Mouse (Mus musculus): ENCODE measurements around the gene Cyct.

The Cyct gene

DNA sequence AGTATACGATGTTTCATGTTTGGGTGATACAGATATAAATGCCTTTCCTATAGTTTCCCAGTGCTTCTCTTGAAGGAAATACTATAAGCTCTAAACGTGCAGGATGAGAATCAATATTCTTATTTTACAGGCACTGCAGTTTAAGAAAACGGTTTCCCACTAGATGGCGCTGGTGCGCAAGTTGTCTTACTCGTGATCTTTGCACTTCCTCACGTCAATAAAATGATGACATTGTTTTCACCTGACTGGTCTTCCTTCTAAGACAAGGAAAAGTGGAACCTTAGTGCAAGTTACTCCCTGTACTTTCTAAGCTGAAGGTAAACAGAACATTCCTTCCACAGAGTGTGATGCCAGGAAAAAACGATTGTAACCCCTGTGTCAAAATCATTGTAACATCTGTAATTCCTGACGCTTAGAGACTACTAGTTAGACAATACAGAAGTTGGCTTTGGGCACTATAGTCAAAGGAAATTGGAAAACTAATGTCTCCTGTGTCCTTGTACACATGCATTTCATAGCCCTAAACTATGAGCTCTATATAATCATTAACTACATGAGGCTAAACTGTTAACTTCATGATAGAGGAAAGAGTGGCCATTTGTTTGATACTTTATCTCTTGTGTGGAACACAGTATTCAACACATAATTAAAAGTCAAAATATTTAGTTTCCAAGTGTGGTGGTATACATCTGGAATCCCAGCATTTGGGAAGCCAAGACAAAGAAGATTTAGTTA is 7.1 kb upstream of the Cyct start:
- ChIA-PET POLR2A (interaction anchor here in 3 of 4 experiments (0.8 to 1.5 kb wide), 6 partner anchors 9 to 295 kb away, joined by 3 to 5 read pairs (median 3); no protein-coding TSS in a partner anchor), CTCF (interaction anchor here (0.6 to 5.3 kb wide), 22 partner anchors 15 to 709 kb away, joined by 3 to 54 read pairs (median 4); partner anchors contain the start of genes Pjvk (in 2 of the 4) and Prkra (in 2 of the 4))

DNA sequence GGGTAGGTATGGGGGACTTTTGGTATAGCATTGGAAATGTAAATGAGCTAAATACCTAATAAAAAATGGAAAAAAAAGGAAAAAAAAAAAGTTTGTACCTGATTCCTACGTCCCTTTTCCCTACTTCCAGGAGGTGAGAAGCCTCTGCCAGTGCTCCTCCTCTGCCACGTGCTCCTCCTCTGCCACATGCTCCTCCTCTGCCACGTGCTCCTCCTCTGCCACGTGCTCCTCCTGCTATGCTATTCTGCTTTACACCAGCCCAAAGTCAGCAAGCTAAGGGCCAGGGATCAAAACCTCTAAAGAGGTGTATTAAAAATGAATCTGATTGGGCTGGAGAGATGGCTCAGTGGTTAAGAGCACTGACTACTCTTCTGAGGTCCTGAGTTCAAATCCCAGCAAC is 5.6 kb upstream of the Cyct start:
- POLR2A ChIA-PET, result no interaction called here
- CTCF ChIA-PET, result interaction anchor here in 2 of 4 experiments (0.7 to 5.3 kb wide), 4 partner anchors 251 to 543 kb away, joined by 4 to 54 read pairs (median 19); no protein-coding TSS in a partner anchor

DNA sequence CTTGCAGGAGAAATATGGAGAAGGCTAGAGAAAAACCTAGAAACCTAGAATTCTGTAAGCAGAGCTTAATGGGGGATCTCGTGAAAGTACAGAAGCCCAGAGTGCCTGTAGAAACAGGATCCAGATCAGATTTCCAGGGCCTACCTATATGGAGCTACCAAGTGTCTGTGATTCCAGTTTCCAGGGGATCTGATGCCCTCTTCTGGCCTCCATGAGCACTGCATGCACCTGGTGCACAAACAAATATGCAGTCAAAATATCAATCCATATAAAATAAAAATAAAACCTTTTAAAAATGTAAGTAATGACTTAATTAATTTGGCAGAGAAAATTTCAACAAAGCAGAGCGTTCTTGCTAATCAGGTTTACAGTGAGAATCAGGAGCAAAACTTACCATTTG is 1.9 kb upstream of the Cyct start:
- ChIA-PET CTCF (interaction anchor here (0.5 to 3.9 kb wide), 31 partner anchors 8 to 758 kb away, joined by 3 to 38 read pairs (median 4); partner anchors contain the start of genes Pde11a (in 1 of the 4), Pjvk (in 1 of the 4), Prkra (in 1 of the 4) and Rbm45 (in 1 of the 4)), POLR2A (interaction anchor here in 3 of 4 experiments (0.5 to 2.2 kb wide), 8 partner anchors 9 to 285 kb away, joined by 3 to 5 read pairs (median 4); partner anchors contain the start of genes Pde11a (in 1 of the 3) and Prkra (in 1 of the 3))

DNA sequence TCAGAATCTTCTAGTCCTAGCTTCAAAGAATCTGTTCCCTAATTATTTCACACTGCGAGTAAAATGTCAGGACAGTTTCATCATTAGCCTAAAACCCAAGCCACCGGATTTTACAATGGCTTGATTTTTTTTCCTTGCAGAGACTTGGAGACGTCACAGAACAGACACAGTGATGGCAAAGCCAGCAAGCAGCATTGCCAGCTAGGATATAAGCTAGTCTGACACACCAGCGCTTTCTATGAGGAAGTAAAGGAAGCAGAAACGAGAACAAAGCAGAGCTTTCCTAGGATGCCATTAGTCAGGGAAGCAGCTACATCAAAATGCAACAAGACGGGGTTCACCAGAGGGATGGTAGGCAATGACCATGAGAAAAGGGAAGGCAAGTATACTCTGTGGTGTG is 12.4 kb downstream of the Cyct start:
- POLR2A ChIA-PET, result interaction anchor here in 2 of 4 experiments (0.6 to 1.6 kb wide), 2 partner anchors 9 to 12 kb away, joined by 3 to 5 read pairs; partner anchors contain the start of gene Cyct (in 1 of the 2)
- CTCF ChIA-PET, result interaction anchor here in 2 of 4 experiments (0.6 to 1.3 kb wide), 2 partner anchors 120 to 285 kb away, joined by 3 read pairs; no protein-coding TSS in a partner anchor

DNA sequence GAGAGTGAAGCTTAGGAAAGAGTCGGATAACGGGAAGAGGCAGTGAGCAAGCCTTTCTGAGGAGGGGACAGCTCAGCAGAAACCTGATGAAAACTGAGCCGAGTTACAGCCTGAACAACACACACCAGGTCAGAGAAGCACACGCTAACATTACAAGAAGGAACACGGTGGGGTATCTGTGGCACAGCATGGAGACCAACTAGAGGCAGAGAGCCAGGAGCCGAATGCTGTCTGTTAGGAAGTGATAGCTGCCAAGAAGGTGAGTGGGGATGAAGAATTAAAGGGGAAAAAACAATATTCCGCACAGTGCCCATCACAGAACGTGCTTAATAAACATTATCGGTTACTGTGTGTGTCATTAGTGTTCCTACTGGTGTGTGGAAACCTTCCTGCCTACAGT is 18.1 kb downstream of the Cyct start:
- POLR2A ChIA-PET, result interaction anchor here in 1 of 4 experiments (0.7 kb wide), 1 partner anchor 47 kb away, joined by 3 read pairs; no protein-coding TSS in a partner anchor
- CTCF ChIA-PET, result interaction anchor here in 1 of 4 experiments (0.6 kb wide), 1 partner anchor 630 kb away, joined by 4 read pairs; no protein-coding TSS in a partner anchor

DNA sequence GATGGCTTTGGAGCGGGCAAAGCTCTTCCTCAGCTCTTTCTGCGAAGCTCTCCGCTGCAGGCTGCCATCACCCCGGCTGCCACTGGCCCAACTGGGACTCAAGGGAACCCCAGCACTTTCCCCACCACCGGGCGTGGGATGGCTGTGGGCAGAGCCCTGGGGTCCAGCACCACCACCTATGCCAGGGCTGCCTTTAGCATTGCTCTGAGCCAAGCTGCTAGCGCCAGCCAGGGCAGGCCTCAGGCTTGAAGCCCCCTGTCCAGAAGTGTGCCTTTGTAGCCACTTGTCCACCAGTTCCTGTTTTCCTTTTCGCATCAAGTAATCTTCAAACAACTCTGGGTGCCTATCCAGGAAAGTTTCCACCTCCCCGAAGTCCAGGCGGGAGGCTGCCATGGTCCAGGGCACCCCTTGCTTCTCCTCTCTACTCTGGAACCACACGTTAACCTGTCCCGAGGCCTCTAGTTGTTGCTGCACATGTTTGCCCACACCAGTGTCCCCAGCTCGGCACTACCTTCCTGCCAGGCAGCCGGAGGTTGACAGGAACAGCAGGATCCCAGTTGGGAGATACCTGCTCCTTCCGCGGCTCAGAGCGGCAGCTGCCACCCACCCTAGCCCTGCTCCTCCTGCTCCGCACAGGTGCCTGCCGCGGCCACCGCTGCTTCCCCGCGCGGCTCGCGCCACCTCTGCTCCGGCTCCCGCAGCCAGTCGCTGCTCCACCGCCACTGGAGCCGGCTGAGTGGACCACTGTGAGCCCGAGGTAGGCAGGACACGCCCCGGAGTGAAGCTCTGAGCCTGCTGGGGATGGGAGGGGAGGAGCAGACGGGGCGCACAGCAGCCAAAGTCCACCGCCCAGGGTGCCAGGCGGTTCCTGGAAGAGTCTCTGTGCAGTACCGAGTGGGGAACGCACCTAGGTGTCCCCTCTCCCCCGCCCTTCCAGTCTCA is 21.8 kb downstream of the Cyct start, which contains the start of gene Pde11a:
Gene Pde11a, minus strand, starts transcription at position 560 of the 942 bp plus-strand sequence.
- CTCF ChIA-PET, result interaction anchor here (0.6 to 2.0 kb wide), 7 partner anchors 8 to 475 kb away, joined by 3 to 7 read pairs (median 3); partner anchors contain the start of gene Rbm45 (in 1 of the 4)
- POLR2A ChIA-PET, result interaction anchor here in 3 of 4 experiments (0.5 to 1.5 kb wide), 10 partner anchors 7 to 342 kb away, joined by 3 to 5 read pairs (median 4); partner anchors contain the start of gene Cyct (in 2 of the 3)

DNA sequence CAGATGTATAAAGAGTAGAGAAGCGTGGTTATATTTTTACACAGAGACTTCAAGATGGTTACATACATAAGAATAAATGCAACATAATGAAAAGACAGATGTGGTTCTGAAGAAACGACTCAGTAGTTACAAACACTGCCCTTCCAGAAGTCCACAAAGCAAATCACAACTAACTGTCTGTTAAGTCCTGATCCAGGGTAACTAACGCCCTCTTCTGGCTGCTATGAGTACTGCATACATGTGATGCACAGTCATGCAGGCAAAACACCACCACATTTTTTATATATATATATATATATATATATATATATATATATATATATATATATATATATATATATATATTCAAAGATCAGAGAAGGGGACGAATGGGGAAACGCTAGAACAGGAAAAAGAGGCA is 25.7 kb downstream of the Cyct start:
- POLR2A ChIA-PET, result interaction anchor here in 2 of 4 experiments (1.0 kb wide), 2 partner anchors 72 to 503 kb away, joined by 3 read pairs; partner anchors contain the start of gene Agps (in 1 of the 2)

DNA sequence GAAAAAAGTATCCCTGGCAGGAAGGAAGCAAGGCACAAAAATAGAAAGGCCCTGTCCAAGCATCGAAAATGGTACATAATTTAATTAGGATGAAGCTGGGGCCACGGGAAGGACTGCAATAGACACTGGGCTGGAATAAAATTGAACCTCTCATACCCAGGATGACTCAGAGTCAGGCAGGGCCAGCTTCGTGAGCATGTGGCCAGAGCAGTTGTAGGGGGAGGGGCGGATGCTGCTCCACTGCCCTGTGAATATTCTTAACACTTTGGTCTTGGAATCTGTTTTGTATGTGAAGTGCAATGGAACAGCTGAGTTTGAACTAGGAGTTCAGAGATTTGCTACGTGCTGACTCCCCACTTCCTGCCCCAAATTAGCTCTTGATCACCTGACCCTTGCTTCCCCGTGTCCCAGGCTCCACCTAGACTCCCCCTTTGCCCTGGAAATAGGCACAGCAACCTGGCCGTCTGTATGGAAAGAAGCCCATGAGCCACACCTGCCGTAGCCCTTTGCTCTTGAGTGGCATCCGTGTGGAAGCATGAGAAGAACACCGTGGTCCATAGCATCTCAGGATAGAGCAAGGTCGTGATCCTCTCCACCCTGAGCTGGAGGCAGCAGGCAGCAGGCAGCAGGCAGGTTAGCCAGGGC is 28.0 kb downstream of the Cyct start:
- CTCF ChIA-PET, result interaction anchor here in 1 of 4 experiments (1.1 to 1.2 kb wide), 2 partner anchors 37 to 216 kb away, joined by 3 read pairs; partner anchors contain the start of gene Rbm45
- POLR2A ChIA-PET, result no interaction called here

More for the DNA sequence above, 25.7 kb downstream of the Cyct start:
- CTCF ChIA-PET, result interaction anchor here in 2 of 4 experiments (0.6 to 1.4 kb wide), 3 partner anchors 27 to 357 kb away, joined by 3 to 4 read pairs (median 3); no protein-coding TSS in a partner anchor

DNA sequence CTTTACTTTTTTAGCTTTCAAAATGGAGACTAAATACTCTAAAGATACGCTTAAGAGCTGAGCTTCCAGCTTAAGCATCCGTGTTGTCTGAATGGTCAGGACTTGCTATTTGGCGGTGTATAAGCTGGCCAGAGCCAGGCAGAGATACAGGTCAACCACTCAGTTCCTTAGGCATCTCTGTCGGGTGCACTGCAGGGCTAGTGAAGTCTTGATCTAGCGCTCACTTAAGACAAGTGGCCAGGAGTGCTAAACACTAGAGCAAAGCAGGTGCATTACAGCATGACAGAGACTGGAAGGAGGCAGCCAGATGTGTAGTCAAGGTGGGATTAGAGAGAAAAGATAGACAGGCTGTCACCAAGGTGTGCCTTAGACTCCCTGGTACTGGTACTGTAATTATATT is 30.2 kb downstream of the Cyct start:
- ChIA-PET POLR2A (no interaction called here), CTCF (interaction anchor here in 1 of 4 experiments (0.6 kb wide), 1 partner anchor 32 kb away, joined by 3 read pairs; no protein-coding TSS in a partner anchor)

DNA sequence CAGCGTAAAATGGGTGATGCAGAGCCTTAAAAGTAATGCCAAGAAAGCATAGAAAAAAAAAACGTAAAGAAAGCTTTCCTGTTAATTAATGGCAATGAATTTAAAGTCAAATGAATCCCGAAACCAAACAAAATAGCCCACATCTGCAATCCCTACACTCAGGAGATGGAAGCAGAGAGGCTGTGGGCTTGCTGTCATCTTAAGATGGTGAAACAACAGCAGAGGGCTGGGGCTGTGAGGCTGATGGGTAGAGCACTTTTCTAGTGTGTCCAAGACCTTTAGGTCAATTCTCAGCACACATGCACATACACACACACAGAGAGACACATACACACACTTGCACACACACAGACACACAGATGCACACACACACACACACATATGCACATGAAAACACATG is 34.1 kb downstream of the Cyct start:
- POLR2A ChIA-PET, result no interaction called here
- CTCF ChIA-PET, result no interaction called here

DNA sequence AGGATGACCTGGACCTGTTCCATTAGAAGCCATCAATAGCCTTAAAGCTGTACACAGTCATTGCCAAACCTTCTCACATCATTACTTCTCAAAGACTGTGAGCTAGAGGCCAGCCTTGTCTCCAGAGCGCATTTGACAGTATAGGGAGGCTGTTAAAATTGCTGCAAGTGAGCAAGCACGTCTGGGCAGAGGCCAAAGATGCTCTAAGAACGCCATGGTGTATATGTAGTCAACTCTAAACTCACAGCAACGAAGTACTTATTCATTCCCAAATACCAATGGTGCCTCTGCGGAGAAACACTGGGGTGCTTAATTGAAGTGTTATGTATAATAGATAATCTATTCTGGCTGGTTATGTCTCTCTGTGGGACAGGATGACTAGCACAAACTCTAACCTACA is 35.8 kb downstream of the Cyct start:
- ChIA-PET POLR2A (interaction anchor here in 1 of 4 experiments (0.6 kb wide), 1 partner anchor 23 kb away, joined by 4 read pairs; no protein-coding TSS in a partner anchor), CTCF (no interaction called here)

DNA sequence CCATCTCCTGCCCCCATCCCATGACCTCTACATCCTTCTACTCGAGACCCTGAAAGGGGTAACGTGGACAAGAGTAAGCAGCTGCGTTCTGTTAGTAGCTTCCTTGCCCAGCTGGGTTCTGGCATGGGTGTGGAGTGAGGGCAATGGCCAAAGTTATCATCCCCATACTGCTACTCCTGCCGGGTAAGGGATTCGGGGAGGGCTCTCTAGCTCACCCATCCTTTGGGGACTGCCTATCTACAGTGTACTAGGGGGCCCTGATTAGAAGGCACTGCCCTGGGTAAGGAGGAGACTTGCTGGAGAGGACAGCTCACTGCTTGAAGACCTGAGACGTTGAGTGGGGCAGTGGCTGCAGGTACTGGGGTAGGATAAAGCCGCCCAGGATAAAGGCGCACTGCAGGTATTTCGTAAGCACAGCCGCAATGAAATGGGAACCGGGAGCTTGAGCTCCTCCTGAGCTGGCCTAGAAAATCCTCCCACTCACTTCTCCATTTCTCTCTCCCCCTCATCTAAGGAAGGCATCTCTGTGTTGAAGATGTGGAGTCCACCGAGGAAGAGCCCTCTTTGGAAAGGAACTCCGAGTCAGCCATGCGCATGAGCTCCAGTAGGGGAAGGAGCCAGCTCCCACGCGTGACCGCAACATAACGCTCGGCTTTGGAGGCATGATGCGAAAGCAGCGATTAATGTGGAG is 36.9 kb downstream of the Cyct start:
- POLR2A ChIA-PET, result interaction anchor here in 2 of 4 experiments (0.5 to 1.2 kb wide), 2 partner anchors 16 to 18 kb away, joined by 3 read pairs; partner anchors contain the start of gene Pde11a (in 1 of the 2)
- CTCF ChIA-PET, result interaction anchor here in 1 of 4 experiments (0.6 kb wide), 1 partner anchor 37 kb away, joined by 3 read pairs; no protein-coding TSS in a partner anchor

DNA sequence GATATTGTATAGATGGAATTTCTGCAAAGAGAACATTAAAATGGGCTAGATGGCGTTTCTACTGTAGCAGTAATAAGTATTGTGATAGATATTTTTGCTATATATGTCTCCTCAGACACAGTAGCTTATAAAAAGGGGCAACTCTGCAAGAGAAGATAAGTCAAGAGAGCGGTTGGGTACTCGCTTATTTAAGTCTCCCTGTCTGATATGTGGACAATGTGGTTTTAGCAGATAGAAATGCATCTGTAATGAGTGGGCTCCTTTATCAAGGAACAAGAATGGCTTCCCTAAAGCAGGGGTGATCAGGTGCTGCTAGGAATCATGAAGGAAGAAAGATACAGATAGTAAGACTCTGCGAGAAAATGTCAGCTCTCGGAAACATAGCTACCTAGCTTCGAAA is 39.9 kb downstream of the Cyct start:
- CTCF ChIA-PET, result interaction anchor here in 1 of 4 experiments (0.8 kb wide), 1 partner anchor 205 kb away, joined by 3 read pairs; no protein-coding TSS in a partner anchor
- POLR2A ChIA-PET, result interaction anchor here in 1 of 4 experiments (0.6 kb wide), 1 partner anchor 32 kb away, joined by 3 read pairs; no protein-coding TSS in a partner anchor

DNA sequence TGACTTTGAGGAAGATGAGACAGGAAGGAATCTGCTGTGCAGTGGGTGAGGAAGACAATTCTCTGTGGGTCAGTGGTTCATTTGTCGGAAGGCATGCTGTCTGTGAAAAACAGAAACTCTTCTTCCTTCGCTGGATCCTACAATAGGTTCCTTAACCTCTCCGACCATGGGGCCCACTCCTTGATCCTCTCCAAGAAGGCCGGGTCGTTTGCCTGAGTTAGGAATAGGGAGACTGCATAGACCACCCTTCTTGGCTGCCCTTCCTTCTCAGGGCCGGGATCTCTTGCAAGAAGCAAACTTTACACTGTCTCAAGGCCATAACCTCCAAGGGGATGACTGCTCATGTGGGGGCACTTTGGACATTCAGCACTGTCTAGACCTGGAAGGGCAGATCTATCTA is 41.0 kb downstream of the Cyct start:
- CTCF ChIA-PET, result no interaction called here

More for the DNA sequence above, 41.0 kb downstream of the Cyct start:
- POLR2A ChIA-PET, result no interaction called here

Measured in embryonic stem cell, embryonic (primary cell).